9 mouse cellular contexts compared by ENCODE assay signal in the genomic region with DNA sequence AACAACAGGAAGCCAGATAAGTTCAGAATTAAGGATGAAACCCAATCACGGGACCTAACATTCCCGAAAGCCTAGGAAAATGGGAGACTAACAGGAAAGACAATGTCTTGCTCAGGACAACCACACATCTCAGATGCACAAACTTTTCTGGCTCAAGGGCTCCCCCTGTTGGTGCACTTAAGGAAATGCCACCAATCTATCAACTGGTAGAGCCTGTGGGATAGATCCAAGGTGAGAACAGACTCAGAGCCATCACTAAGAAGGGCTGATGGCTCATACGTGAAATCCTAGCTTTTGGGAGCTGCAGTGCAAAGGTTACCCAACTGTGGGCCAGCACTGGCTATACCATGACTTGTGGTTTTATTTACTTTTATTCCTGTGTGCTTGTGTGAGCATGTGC. TPM values are rescaled to one million over a fixed set of nuclear protein-coding genes. Genes with fewer than 3 reads are reported as not detected.
DNase-seq lines count a peak whose midpoint lies in the region; ATAC-seq and TF ChIP-seq lines count a peak whose summit lies in the region.
"Had no signal": no experiment of that assay in that cellular context is flagged by ENCODE, and none has a peak within 500 bp of the region (broad histone marks: within the 10 kb centered on the region; RNA-seq: fewer than 3 reads in every experiment).

No protein-coding gene starts in this region.

- intact Hi-C loops in gastrocnemius, postnatal 14 days (cut with DNase I; ENCODE audit: low total_unique reads) = loop anchor here (2.0 kb wide), 1 partner anchor 34 kb away; no protein-coding TSS in a partner anchor

- H3K79me2 ChIP-seq in myocyte (ENCODE audit: control insufficient read depth, insufficient read depth) = no peaks in the 10 kb centered on the region

- peak; percentile 93 for TF ChIP-seq CTCF in intestine, postnatal 0 days (IDR thresholded peaks at IDR 0.05; ENCODE audit: low read depth)
- peak; percentile 96 for TF ChIP-seq CTCF in stomach, postnatal 0 days (IDR thresholded peaks at IDR 0.05; ENCODE audit: low read depth)

- H3K36me3 ChIP-seq in neural tube, embryonic 15.5 days = peaks cover 17% of the 10 kb centered on the region; the same call in 1 of the 2 replicates
- H3K36me3 ChIP-seq in intestine, postnatal 0 days (ENCODE audit: control insufficient read depth, insufficient read depth) = peaks cover 16% of the 10 kb centered on the region; the same call in 1 of the 2 replicates
- H3K36me3 ChIP-seq in limb, embryonic 13.5 days = peaks cover 84% of the 10 kb centered on the region
- peaks cover 6% of the 10 kb centered on the region for H3K36me3 ChIP-seq in myocyte (ENCODE audit: control insufficient read depth, insufficient read depth)
- peaks cover 4% of the 10 kb centered on the region for H3K36me3 ChIP-seq in stomach, postnatal 0 days (ENCODE audit: control insufficient read depth, insufficient read depth, low read length)

- TF ChIP-seq EP300 in stomach, postnatal 0 days (optimal IDR thresholded peaks at IDR 0.05) = no peak

- H3K9me3 ChIP-seq in neural tube, embryonic 15.5 days (replicated peaks) = no peaks in the 10 kb centered on the region
- no peaks in the 10 kb centered on the region for H3K9me3 ChIP-seq in intestine, postnatal 0 days (ENCODE audit: control insufficient read depth)
- no peaks in the 10 kb centered on the region for H3K9me3 ChIP-seq in limb, embryonic 13.5 days
- no peaks in the 10 kb centered on the region for H3K9me3 ChIP-seq in stomach, postnatal 0 days (ENCODE audit: control insufficient read depth, low read length)

- peaks cover 3% of the 10 kb centered on the region; the same call in 1 of the 2 replicates for H3K4me1 ChIP-seq in neural tube, embryonic 15.5 days
- H3K4me1 ChIP-seq in intestine, postnatal 0 days (replicated peaks; ENCODE audit: control insufficient read depth, insufficient read depth, low read length) = peaks cover 4% of the 10 kb centered on the region; the same call in 1 of the 2 replicates
- peaks cover 16% of the 10 kb centered on the region; the same call in 1 of the 2 replicates for H3K4me1 ChIP-seq in limb, embryonic 13.5 days
- H3K4me1 ChIP-seq in stomach, postnatal 0 days (replicated peaks; ENCODE audit: control insufficient read depth, insufficient read depth) = no peaks in the 10 kb centered on the region

- no peak overlapping the region for H3K4me2 ChIP-seq in neural tube, embryonic 15.5 days
- H3K4me2 ChIP-seq in intestine, postnatal 0 days (replicated peaks; ENCODE audit: low read depth) = no peak overlapping the region
- H3K4me2 ChIP-seq in limb, embryonic 13.5 days (replicated peaks) = no peak overlapping the region
- peak overlapping the region; percentile 34 for H3K4me2 ChIP-seq in myocyte (ENCODE audit: low read depth)
- no peak overlapping the region for H3K4me2 ChIP-seq in stomach, postnatal 0 days (replicated peaks; ENCODE audit: low read depth)

- no peak overlapping the region for H3K9ac ChIP-seq in neural tube, embryonic 15.5 days (replicated peaks)
- no peak overlapping the region for H3K9ac ChIP-seq in intestine, postnatal 0 days (ENCODE audit: low read depth, low read length)
- no peak overlapping the region for H3K9ac ChIP-seq in limb, embryonic 13.5 days
- no peak overlapping the region for H3K9ac ChIP-seq in stomach, postnatal 0 days (ENCODE audit: low read length)

- WGBS in neural tube, embryonic 15.5 days = 45% methylated on average over 3 of the region's 3 CpGs
- WGBS in intestine, postnatal 0 days = 21% methylated on average over 3 of the region's 3 CpGs
- 38% methylated on average over 3 of the region's 3 CpGs for whole genome bisulfite sequencing in limb, embryonic 13.5 days
- WGBS in stomach, postnatal 0 days = 12% methylated on average over 3 of the region's 3 CpGs

- H3ac ChIP-seq in myocyte (ENCODE audit: control insufficient read depth, insufficient read length) = no peak overlapping the region

- H3K27me3 ChIP-seq in neural tube, embryonic 15.5 days (replicated peaks) = no peaks in the 10 kb centered on the region
- H3K27me3 ChIP-seq in intestine, postnatal 0 days (replicated peaks; ENCODE audit: control insufficient read depth, insufficient read depth, low read length) = no peaks in the 10 kb centered on the region
- H3K27me3 ChIP-seq in limb, embryonic 13.5 days = no peaks in the 10 kb centered on the region
- no peaks in the 10 kb centered on the region for H3K27me3 ChIP-seq in myocyte (ENCODE audit: control insufficient read depth, insufficient read depth, insufficient read length)
- H3K27me3 ChIP-seq in stomach, postnatal 0 days (ENCODE audit: control insufficient read depth, insufficient read depth, low read length) = no peaks in the 10 kb centered on the region

- no peak for ATAC-seq in neural tube, embryonic 15.5 days (ENCODE audit: low FRiP score)
- peak; percentile 39 for ATAC-seq in intestine, postnatal 0 days
- peak; percentile 54; the same call in 1 of the 2 replicates for ATAC-seq in limb, embryonic 13.5 days (ENCODE audit: low FRiP score, low read depth)
- peak; percentile 56 for ATAC-seq in stomach, postnatal 0 days (ENCODE audit: low FRiP score, low TSS enrichment)

- no peak overlapping the region for H3K4me3 ChIP-seq in neural tube, embryonic 15.5 days (replicated peaks)
- no peak overlapping the region for H3K4me3 ChIP-seq in intestine, postnatal 0 days (ENCODE audit: low read depth, low read length)
- no peak overlapping the region for H3K4me3 ChIP-seq in limb, embryonic 13.5 days
- H3K4me3 ChIP-seq in myocyte = no peak overlapping the region
- no peak overlapping the region for H3K4me3 ChIP-seq in stomach, postnatal 0 days (ENCODE audit: low read depth, low read length)
- H3K4me3 ChIP-seq: erythroblast, embryonic 14.5 days had no signal

- DNase-seq in neural tube, embryonic 10.5 days (ENCODE audit: extremely low spot score, low spot score) = peak; percentile 83
- peak; percentile 91 for DNase-seq in cerebellum, postnatal 25 days
- peak; percentile 78 for DNase-seq in gastrocnemius, postnatal 14 days
- DNase-seq in stomach, postnatal 0 days (ENCODE audit: low spot score) = peak; percentile 89

- no peak for TF ChIP-seq POLR2A in myocyte (IDR thresholded peaks at IDR 0.05; ENCODE audit: insufficient read length, low read depth)

- no peak overlapping the region for H3K27ac ChIP-seq in neural tube, embryonic 15.5 days (replicated peaks)
- no peak overlapping the region for H3K27ac ChIP-seq in intestine, postnatal 0 days (ENCODE audit: low read depth, low read length)
- H3K27ac ChIP-seq in limb, embryonic 13.5 days = no peak overlapping the region
- no peak overlapping the region for H3K27ac ChIP-seq in stomach, postnatal 0 days (replicated peaks)

TF ChIP-seq in myocyte, 11 proteins besides CTCF, POLR2A, EP300 and RAD21 (continues in another document):
- TF ChIP-seq SRF (IDR thresholded peaks at IDR 0.05; ENCODE audit: control insufficient read depth, insufficient read length, low read depth) (no peak), MYOD1 (IDR thresholded peaks at IDR 0.05; ENCODE audit: control insufficient read depth in 1 of 3, insufficient read length in 2 of 3, low read depth in 2 of 3) (no peak), REST (IDR thresholded peaks at IDR 0.05; ENCODE audit: insufficient read depth, insufficient read length) (no peak), MAX (IDR thresholded peaks at IDR 0.05; ENCODE audit: low read depth) (no peak), TCF3 (IDR thresholded peaks at IDR 0.05; ENCODE audit: insufficient read length, low read depth) (no peak), E2F4 (IDR thresholded peaks at IDR 0.05; ENCODE audit: insufficient read depth) (no peak), USF1 (IDR thresholded peaks at IDR 0.05; ENCODE audit: low read depth) (no peak)

RNA-seq across cellular contexts. Expression of a gene that starts 7.3 kb away (rescaled TPM):
- 19.9 and 34.3 TPM in 2 replicates for polyA plus RNA-seq in neural tube, embryonic 15.5 days (2015; fragmentation: Nextera tagmentation; extraction: Ambion mirVana)
- 10 to 100 TPM; 10.9 to 13.2 TPM for total RNA-seq in gastrocnemius, postnatal 14 days (2021)
- polyA plus RNA-seq in intestine, postnatal 0 days (2015; fragmentation: Nextera tagmentation; extraction: Ambion mirVana) = 23.5 and 23.9 TPM in 2 replicates
- 70.9 and 75.7 TPM in 2 replicates for polyA plus RNA-seq in limb, embryonic 13.5 days (2015; fragmentation: Nextera tagmentation; extraction: Ambion mirVana)
- polyA plus RNA-seq in myocyte (2012; fragmentation: generic; extraction: Trizol) = 11.9 TPM
- 20.4 and 21.2 TPM in 2 replicates for polyA plus RNA-seq in stomach, postnatal 0 days (2015; fragmentation: Nextera tagmentation; extraction: Ambion mirVana)

RNA-seq across cellular contexts. Expression of a gene that starts 29.3 kb away (rescaled TPM):
- not detected in 2 replicates for polyA plus RNA-seq in neural tube, embryonic 15.5 days (2015; fragmentation: Nextera tagmentation; extraction: Ambion mirVana)
- total RNA-seq in gastrocnemius, postnatal 14 days (2021) = not detected
- polyA plus RNA-seq in intestine, postnatal 0 days (2015; fragmentation: Nextera tagmentation; extraction: Ambion mirVana) = not detected in 2 replicates
- not detected in 2 replicates for polyA plus RNA-seq in limb, embryonic 13.5 days (2015; fragmentation: Nextera tagmentation; extraction: Ambion mirVana)
- polyA plus RNA-seq in myocyte (2012; fragmentation: generic; extraction: Trizol) = not detected
- polyA plus RNA-seq in stomach, postnatal 0 days (2015; fragmentation: Nextera tagmentation; extraction: Ambion mirVana) = not detected in 2 replicates
- polyA plus RNA-seq: erythroblast, embryonic 14.5 days had no signal

RNA-seq across cellular contexts. Expression of a gene that starts 32.1 kb away (rescaled TPM):
- 19.3 and 20.9 TPM in 2 replicates for polyA plus RNA-seq in neural tube, embryonic 15.5 days (2015; fragmentation: Nextera tagmentation; extraction: Ambion mirVana)
- total RNA-seq in gastrocnemius, postnatal 14 days (2021) = 10 to 100 TPM; 14.4 to 18.3 TPM
- 6.5 and 6.6 TPM in 2 replicates for polyA plus RNA-seq in intestine, postnatal 0 days (2015; fragmentation: Nextera tagmentation; extraction: Ambion mirVana)
- 4.7 and 5.3 TPM in 2 replicates for polyA plus RNA-seq in limb, embryonic 13.5 days (2015; fragmentation: Nextera tagmentation; extraction: Ambion mirVana)
- polyA plus RNA-seq in myocyte (2012; fragmentation: generic; extraction: Trizol) = 16.2 TPM
- polyA plus RNA-seq in stomach, postnatal 0 days (2015; fragmentation: Nextera tagmentation; extraction: Ambion mirVana) = 7.9 and 8.1 TPM in 2 replicates

RNA-seq across cellular contexts. Expression of a gene that starts 43.9 kb away (rescaled TPM):
- 95.7 and 115 TPM in 2 replicates for polyA plus RNA-seq in neural tube, embryonic 15.5 days (2015; fragmentation: Nextera tagmentation; extraction: Ambion mirVana)
- total RNA-seq in gastrocnemius, postnatal 14 days (2021) = 10 to 100 TPM; 71.9 to 78.2 TPM
- polyA plus RNA-seq in intestine, postnatal 0 days (2015; fragmentation: Nextera tagmentation; extraction: Ambion mirVana) = 49.9 and 51.9 TPM in 2 replicates
- 174 and 185 TPM in 2 replicates for polyA plus RNA-seq in limb, embryonic 13.5 days (2015; fragmentation: Nextera tagmentation; extraction: Ambion mirVana)
- polyA plus RNA-seq in myocyte (2012; fragmentation: generic; extraction: Trizol) = 78.5 TPM
- polyA plus RNA-seq in stomach, postnatal 0 days (2015; fragmentation: Nextera tagmentation; extraction: Ambion mirVana) = 47.0 and 54.9 TPM in 2 replicates

RNA-seq across cellular contexts. Expression of a gene that starts 59.0 kb away (rescaled TPM):
- 6.4 and 12.3 TPM in 2 replicates for polyA plus RNA-seq in neural tube, embryonic 15.5 days (2015; fragmentation: Nextera tagmentation; extraction: Ambion mirVana)
- 10 to 100 TPM; 77.0 to 81.1 TPM for total RNA-seq in gastrocnemius, postnatal 14 days (2021)
- polyA plus RNA-seq in intestine, postnatal 0 days (2015; fragmentation: Nextera tagmentation; extraction: Ambion mirVana) = 17.0 and 17.8 TPM in 2 replicates
- 7.1 and 8.0 TPM in 2 replicates for polyA plus RNA-seq in limb, embryonic 13.5 days (2015; fragmentation: Nextera tagmentation; extraction: Ambion mirVana)
- polyA plus RNA-seq in myocyte (2012; fragmentation: generic; extraction: Trizol) = 110 TPM
- polyA plus RNA-seq in stomach, postnatal 0 days (2015; fragmentation: Nextera tagmentation; extraction: Ambion mirVana) = 21.2 and 21.4 TPM in 2 replicates
